Mouse (Mus musculus) hindbrain, embryonic 16.5 days (tissue): Measurements from ENCODE around the gene Mfn2. TPM values are rescaled to one million over a fixed set of nuclear protein-coding genes. Genes with fewer than 3 reads are reported as not detected.

Experiments used
- ATAC-seq: fragments of 200-750 bp; cut with Nextera tagmentation; 2 replicates; pipeline ENCODE4 v1.8.0; 2017; ENCODE audit warnings: moderate TSS enrichment, moderate library complexity
- H3K27ac ChIP-seq: fragments of 300-500 bp; sonication (generic); 2 replicates; pipeline ENCODE4 v1.5.1; 2014; ENCODE audit warnings: low read depth, mild to moderate bottlenecking, control low read depth, low read length, moderate library complexity
- H3K27me3 ChIP-seq: fragments of 300-500 bp; sonication (generic); replicated peaks from 2 replicates; pipeline ENCODE4 v1.6.1; 2014; ENCODE audit warnings: low read length; ENCODE audit not compliant: control insufficient read depth, insufficient read depth
- H3K36me3 ChIP-seq: fragments of 300-500 bp; sonication (generic); 2 replicates; pipeline ENCODE4 v1.6.1; 2014; ENCODE audit warnings: mild to moderate bottlenecking, low read length, moderate library complexity, mixed read lengths; ENCODE audit not compliant: control insufficient read depth, insufficient read depth
- H3K4me1 ChIP-seq: fragments of 300-500 bp; sonication (generic); 2 replicates; pipeline ENCODE4 v1.6.1; 2014; ENCODE audit warnings: low read depth, low read length; ENCODE audit not compliant: control insufficient read depth, insufficient read depth
- H3K4me2 ChIP-seq: fragments of 300-500 bp; sonication (generic); 2 replicates; pipeline ENCODE4 v1.6.1; 2014; ENCODE audit warnings: mild to moderate bottlenecking, low read length, control low read depth, moderate library complexity
- H3K4me3 ChIP-seq: fragments of 300-500 bp; sonication (generic); 2 replicates; pipeline ENCODE4 v1.5.1; 2014; ENCODE audit warnings: mild to moderate bottlenecking, low read length, control low read depth, moderate library complexity
- H3K9ac ChIP-seq: fragments of 300-500 bp; sonication (generic); 2 replicates; pipeline ENCODE4 v1.6.1; 2014; ENCODE audit warnings: low read depth, mild to moderate bottlenecking, control low read depth, low read length, moderate library complexity
- H3K9me3 ChIP-seq: fragments of 300-500 bp; sonication (generic); 2 replicates; pipeline ENCODE4 v1.6.1; 2014; ENCODE audit warnings: mild to moderate bottlenecking, low read length, moderate library complexity; ENCODE audit not compliant: control insufficient read depth
- WGBS: fragments of 180-500 bp; shearing (Covaris S2); extraction: QIAGEN DNeasy Blood & Tissue Kit; methylation state at CpG from one replicate; pipeline ENCODE4 v1.1.7; 2014; 5-methylcytosine and 5-hydroxymethylcytosine counted together
- polyA plus RNA-seq: library from polyadenylated mRNA; unstranded; fragments of >200 nt; fragmentation: Nextera tagmentation; extraction: Ambion mirVana; gene quantifications from 2 replicates; pipeline ENCODE4 v1.2.1, GENCODE M21; 2015

Gene Mfn2
- polyA plus RNA-seq, 1 experiment from 2014 or later = 107 TPM

- Histone ChIP-seq H3K4me2 (no peak overlapping the region), H3K27me3 (no peaks in the 10 kb centered on the region), H3K4me1 (no peaks in the 10 kb centered on the region), H3K9ac (no peak overlapping the region), H3K27ac (no peak overlapping the region), H3K9me3 (no peaks in the 10 kb centered on the region), H3K4me3 (no peak overlapping the region), H3K36me3 (peaks cover 82% of the 10 kb centered on the region)
- 93% methylated on average over 7 of the region's 7 CpGs for WGBS
- ATAC-seq = no peak
Observed at GRCm38 (mm10) chr4:147881792-147882191, 22.7 kb downstream of the Mfn2 start.

- H3K4me1 ChIP-seq = no peaks in the 10 kb centered on the region
- no peak for ATAC-seq
- no peak overlapping the region for H3K27ac ChIP-seq
- no peaks in the 10 kb centered on the region for H3K9me3 ChIP-seq
- H3K27me3 ChIP-seq = no peaks in the 10 kb centered on the region
- WGBS = 55% methylated on average over 5 of the region's 5 CpGs
- H3K4me2 ChIP-seq = no peak overlapping the region
- no peak overlapping the region for H3K4me3 ChIP-seq
- H3K9ac ChIP-seq = no peak overlapping the region
- peaks cover 82% of the 10 kb centered on the region for H3K36me3 ChIP-seq
Observed at GRCm38 (mm10) chr4:147879865-147880264, 24.6 kb downstream of the Mfn2 start.

- no peak overlapping the region for H3K9ac ChIP-seq
- H3K27me3 ChIP-seq = no peaks in the 10 kb centered on the region
- H3K4me3 ChIP-seq = no peak overlapping the region
- H3K9me3 ChIP-seq = no peaks in the 10 kb centered on the region
- 77% methylated on average over 2 of the region's 2 CpGs for WGBS
- no peak overlapping the region for H3K27ac ChIP-seq
- H3K4me1 ChIP-seq = no peaks in the 10 kb centered on the region
- no peak overlapping the region for H3K4me2 ChIP-seq
- peaks cover 84% of the 10 kb centered on the region for H3K36me3 ChIP-seq
- no peak for ATAC-seq
Observed at GRCm38 (mm10) chr4:147879456-147879855, 25.0 kb downstream of the Mfn2 start.

GRCm38 (mm10) chr4:147878537-147878936 is 26.0 kb downstream of the Mfn2 start:
- Histone ChIP-seq H3K4me3 (no peak overlapping the region), H3K4me1 (no peaks in the 10 kb centered on the region), H3K9me3 (no peaks in the 10 kb centered on the region), H3K9ac (no peak overlapping the region), H3K4me2 (no peak overlapping the region), H3K27ac (no peak overlapping the region), H3K36me3 (peaks cover 79% of the 10 kb centered on the region), H3K27me3 (no peaks in the 10 kb centered on the region)
- WGBS = over 99% methylated on average over 9 of the region's 9 CpGs
- no peak for ATAC-seq

- 92% methylated on average over 4 of the region's 4 CpGs for WGBS
- Histone ChIP-seq H3K36me3 (peaks cover 66% of the 10 kb centered on the region), H3K27me3 (no peaks in the 10 kb centered on the region), H3K9ac (no peak overlapping the region), H3K4me3 (no peak overlapping the region), H3K27ac (no peak overlapping the region), H3K4me2 (no peak overlapping the region), H3K4me1 (no peaks in the 10 kb centered on the region), H3K9me3 (no peaks in the 10 kb centered on the region)
- ATAC-seq = no peak
Observed at GRCm38 (mm10) chr4:147875852-147876575, 28.5 kb downstream of the Mfn2 start.

GRCm38 (mm10) chr4:147869238-147869637 is 35.3 kb downstream of the Mfn2 start:
- Histone ChIP-seq H3K36me3 (peaks cover 21% of the 10 kb centered on the region; the same call in 1 of the 2 replicates), H3K4me2 (peak overlapping the region; percentile 58), H3K9ac (peak overlapping the region; percentile 49), H3K4me3 (peak overlapping the region; percentile 80), H3K9me3 (no peaks in the 10 kb centered on the region), H3K4me1 (peaks cover 20% of the 10 kb centered on the region), H3K27ac (no peak overlapping the region), H3K27me3 (no peaks in the 10 kb centered on the region)
- ATAC-seq = no peak
- 23% methylated on average over 5 of the region's 5 CpGs for WGBS

GRCm38 (mm10) chr4:147868450-147869031 is 36.0 kb downstream of the Mfn2 start, which contains the start of the genes Miip and Fv1:
Miip (minus strand) TSS chr4:147868816.
Fv1 (plus strand) TSS chr4:147868979.
- peak within 1 kb of the TSS; percentile 82 for H3K9ac ChIP-seq
- H3K27me3 ChIP-seq = no peaks in the 10 kb centered on the region
- peaks cover 20% of the 10 kb centered on the region; the same call in 1 of the 2 replicates for H3K36me3 ChIP-seq
- H3K4me2 ChIP-seq = peak within 1 kb of the TSS; percentile 66
- no peaks in the 10 kb centered on the region for H3K9me3 ChIP-seq
- peak within 1 kb of the TSS; percentile 86 for H3K27ac ChIP-seq
- WGBS = 0% methylated on average over 30 of the region's 30 CpGs
- H3K4me3 ChIP-seq = peak within 1 kb of the TSS; percentile 80
- ATAC-seq = peak; percentile 97
- H3K4me1 ChIP-seq = peaks cover 20% of the 10 kb centered on the region

- Histone ChIP-seq H3K4me1 (peaks cover 20% of the 10 kb centered on the region), H3K9ac (peak overlapping the region; percentile 82), H3K9me3 (no peaks in the 10 kb centered on the region), H3K36me3 (peaks cover 19% of the 10 kb centered on the region; the same call in 1 of the 2 replicates), H3K4me2 (peak overlapping the region; percentile 66), H3K27ac (peak overlapping the region; percentile 86), H3K27me3 (no peaks in the 10 kb centered on the region), H3K4me3 (peak overlapping the region; percentile 80)
- 3% methylated on average over 22 of the region's 22 CpGs for WGBS
- peak; percentile 1; the same call in 1 of the 2 replicates for ATAC-seq
Observed at GRCm38 (mm10) chr4:147867563-147868449, 36.7 kb downstream of the Mfn2 start.
